Mouse (Mus musculus): ENCODE measurements around the gene Gm3404.
"Not testable (repeated sequence)": the region's sequence is repeated elsewhere in the genome, so short reads cannot be mapped to it uniquely, and the experiment has no call there.

The Gm3404 gene

GRCm38 (mm10) chr5:146525501-146525900 is at the start of gene Gm3404:
TSS of gene Gm3404 (plus strand) at chr5:146525801.
- not testable (repeated sequence) for DNase-seq (ENCODE audit: low spot score)

- DNase-seq (ENCODE audit: low spot score) = not testable (repeated sequence)
Observed at GRCm38 (mm10) chr5:146479564-146479963, 46.0 kb upstream of the Gm3404 start.

GRCm38 (mm10) chr5:146481665-146482064 is 43.9 kb upstream of the Gm3404 start, which contains the start of gene Gm6408:
TSS of gene Gm6408 (plus strand) at chr5:146481965.
- DNase-seq (ENCODE audit: low spot score) = not testable (repeated sequence)

GRCm38 (mm10) chr5:146488959-146489358 is 36.6 kb upstream of the Gm3404 start:
- DNase-seq (ENCODE audit: low spot score) = not testable (repeated sequence)

GRCm38 (mm10) chr5:146491063-146491462 is 34.5 kb upstream of the Gm3404 start, which contains the start of gene Gm6370:
TSS of gene Gm6370 (plus strand) at chr5:146491363.
- DNase-seq (ENCODE audit: low spot score) = not testable (repeated sequence)

GRCm38 (mm10) chr5:146502099-146502498 is 23.5 kb upstream of the Gm3404 start, which contains the start of gene 4930449I24Rik:
TSS of gene 4930449I24Rik (plus strand) at chr5:146502399.
- DNase-seq (ENCODE audit: low spot score) = not testable (repeated sequence)

- DNase-seq (ENCODE audit: low spot score) = not testable (repeated sequence)
Observed at GRCm38 (mm10) chr5:146513823-146514222, 11.8 kb upstream of the Gm3404 start, which contains the start of gene Gm3402. TSS of gene Gm3402 (plus strand) at chr5:146514123.

GRCm38 (mm10) chr5:146537347-146537746 is 11.7 kb downstream of the Gm3404 start, which contains the start of gene Gm3409:
TSS of gene Gm3409 (plus strand) at chr5:146537647.
- DNase-seq (ENCODE audit: low spot score) = not testable (repeated sequence)

GRCm38 (mm10) chr5:146555836-146556235 is 30.2 kb downstream of the Gm3404 start, which contains the start of gene Gm3415:
TSS of gene Gm3415 (plus strand) at chr5:146556136.
- DNase-seq (ENCODE audit: low spot score) = not testable (repeated sequence)

GRCm38 (mm10) chr5:146564259-146564658 is 38.7 kb downstream of the Gm3404 start:
- no peak for DNase-seq (ENCODE audit: low spot score)

GRCm38 (mm10) chr5:146567054-146567453 is 41.5 kb downstream of the Gm3404 start:
- peak; percentile 64 for DNase-seq (ENCODE audit: low spot score)

- not testable (repeated sequence) for DNase-seq (ENCODE audit: low spot score)
Observed at GRCm38 (mm10) chr5:146570179-146570578, 44.6 kb downstream of the Gm3404 start.

- DNase-seq (ENCODE audit: low spot score) = not testable (repeated sequence)
Observed at GRCm38 (mm10) chr5:146571830-146572734, 46.5 kb downstream of the Gm3404 start.

GRCm38 (mm10) chr5:146572735-146573042 is 47.1 kb downstream of the Gm3404 start:
- DNase-seq (ENCODE audit: low spot score) = not testable (repeated sequence)

GRCm38 (mm10) chr5:146576668-146577067 is 51.1 kb downstream of the Gm3404 start:
- DNase-seq (ENCODE audit: low spot score) = no peak

Data from embryo, embryonic 10 days (tissue).